Mouse (Mus musculus) midbrain, embryonic 10.5 days (tissue): Measurements from ENCODE around the gene Srl. TPM values are rescaled to one million over a fixed set of nuclear protein-coding genes. Genes with fewer than 3 reads are reported as not detected.
"Not testable (repeated sequence)": the region's sequence is repeated elsewhere in the genome, so short reads cannot be mapped to it uniquely, and the experiment has no call there.

Experiments used
- DNase-seq: peaks from one replicate; pipeline ENCODE4 v3.0.0-alpha.2; 2017; ENCODE audit warnings: low spot score
- H3K27ac ChIP-seq: fragments of 300-500 bp; sonication (generic); replicated peaks from 2 replicates; pipeline ENCODE4 v1.5.1; 2016; ENCODE audit warnings: mild to moderate bottlenecking
- H3K27me3 ChIP-seq: fragments of 300-500 bp; sonication (generic); 2 replicates; pipeline ENCODE4 v1.6.1; 2016; ENCODE audit warnings: low read depth, mild to moderate bottlenecking; ENCODE audit not compliant: poor library complexity, severe bottlenecking
- H3K36me3 ChIP-seq: fragments of 300-500 bp; sonication (generic); 2 replicates; pipeline ENCODE4 v1.6.1; 2016; ENCODE audit warnings: mild to moderate bottlenecking, moderate library complexity
- H3K4me1 ChIP-seq: fragments of 300-500 bp; sonication (generic); 2 replicates; pipeline ENCODE4 v1.6.1; 2016
- H3K4me3 ChIP-seq: fragments of 300-500 bp; sonication (generic); 2 replicates; pipeline ENCODE4 v1.5.1; 2016; ENCODE audit warnings: mild to moderate bottlenecking, moderate library complexity
- H3K9me3 ChIP-seq: fragments of 300-500 bp; sonication (generic); replicated peaks from 2 replicates; pipeline ENCODE4 v1.6.1; 2016; ENCODE audit warnings: mild to moderate bottlenecking
- WGBS: fragments of 180-500 bp; shearing (Covaris S2); methylation state at CpG from one replicate; pipeline ENCODE4 v1.1.7; 2016; 5-methylcytosine and 5-hydroxymethylcytosine counted together
- polyA plus RNA-seq: library from polyadenylated mRNA; unstranded; fragments of >200 nt; fragmentation: Nextera tagmentation; extraction: Ambion mirVana; gene quantifications from 2 replicates; pipeline ENCODE4 v1.2.1, GENCODE M21; 2016

Gene Srl
- polyA plus RNA-seq, 1 experiment from 2014 or later: 21.0 TPM

- WGBS: 72% methylated on average over 10 of the region's 10 CpGs
- DNase-seq, H3K4me1 ChIP-seq: not testable (repeated sequence)
Measured at GRCm38 (mm10) chr16:4474040-4474881, 67.4 kb downstream of the Srl start.

GRCm38 (mm10) chr16:4473231-4473630, 68.4 kb downstream of the Srl start:
- no peak for DNase-seq
- H3K4me1 ChIP-seq: peaks cover 6% of the 10 kb centered on the region
- H3K27me3 ChIP-seq: no peaks in the 10 kb centered on the region
- H3K4me3 ChIP-seq: no peak overlapping the region
- H3K9me3 ChIP-seq: no peaks in the 10 kb centered on the region
- H3K36me3 ChIP-seq: no peaks in the 10 kb centered on the region
- 74% methylated on average over 5 of the region's 5 CpGs for WGBS
- H3K27ac ChIP-seq: no peak overlapping the region

More at GRCm38 (mm10) chr16:4474040-4474881, 67.4 kb downstream of the Srl start:
- not testable (repeated sequence) for H3K36me3 ChIP-seq, H3K9me3 ChIP-seq, H3K27me3 ChIP-seq
- peak overlapping the region; percentile 88 for H3K27ac ChIP-seq
- peak overlapping the region; percentile 63 for H3K4me3 ChIP-seq

DNA sequence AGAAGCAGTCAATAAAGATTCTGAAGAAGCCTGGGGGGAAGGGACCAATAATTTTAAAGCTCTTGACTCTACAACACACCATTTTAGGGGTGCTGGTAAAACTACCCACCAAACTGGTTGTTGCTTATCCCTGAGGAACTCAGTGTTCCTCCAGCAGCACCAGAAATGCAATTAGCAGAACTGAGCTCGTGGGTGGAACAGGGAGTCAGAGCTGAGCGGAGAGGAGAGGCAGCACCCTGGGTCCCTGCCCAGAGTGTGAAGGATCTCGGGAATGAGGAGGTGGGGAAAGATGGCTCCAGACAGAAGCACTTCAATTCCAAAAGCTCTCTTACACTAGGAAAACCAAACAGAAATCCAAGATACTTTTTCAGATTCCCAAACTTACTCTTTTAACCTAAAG, 68.9 kb downstream of the Srl start:
- no peaks in the 10 kb centered on the region for H3K36me3 ChIP-seq
- WGBS: 65% methylated on average over 3 of the region's 3 CpGs
- no peak overlapping the region for H3K27ac ChIP-seq
- H3K27me3 ChIP-seq: no peaks in the 10 kb centered on the region
- no peak overlapping the region for H3K4me3 ChIP-seq
- peaks cover 6% of the 10 kb centered on the region for H3K4me1 ChIP-seq
- no peak for DNase-seq
- no peaks in the 10 kb centered on the region for H3K9me3 ChIP-seq

DNA sequence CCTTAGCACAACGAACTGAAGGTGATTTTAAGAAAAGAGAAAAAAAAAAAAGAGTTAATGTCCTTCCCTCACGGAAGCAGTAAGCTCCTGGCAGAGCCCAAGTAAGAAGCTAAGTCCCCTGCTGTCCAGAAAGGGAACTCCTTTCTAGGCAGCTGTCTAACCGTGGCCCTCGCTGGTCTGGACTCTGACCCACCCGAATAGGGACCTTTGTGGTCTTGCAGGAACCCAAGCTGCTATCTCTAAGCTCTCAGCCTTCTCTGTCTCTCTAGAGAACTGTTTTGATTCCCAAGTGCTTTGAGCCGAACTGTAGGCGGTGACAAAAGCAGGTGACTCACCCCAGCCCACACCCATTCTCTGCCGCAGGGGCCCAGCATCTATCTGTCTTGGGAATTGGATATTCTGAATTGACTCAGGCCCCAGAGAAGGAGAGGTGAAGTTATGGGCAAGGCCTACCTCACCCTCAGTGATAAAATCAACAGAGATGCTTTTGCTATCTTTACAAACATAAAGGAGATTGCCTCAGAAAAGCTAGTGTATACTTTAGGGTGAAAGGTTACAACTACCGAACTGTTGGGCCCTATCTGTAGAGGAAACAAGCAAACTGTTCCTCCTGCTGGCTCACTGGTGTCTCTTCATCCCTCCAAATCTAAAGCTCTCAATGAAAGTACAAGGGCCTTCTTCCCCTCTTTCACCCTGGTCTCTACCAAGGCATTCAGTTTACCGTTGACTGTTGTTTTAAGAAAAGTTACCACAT, 71.8 kb downstream of the Srl start:
- Histone ChIP-seq H3K4me3 (no peak overlapping the region), H3K27ac (no peak overlapping the region), H3K9me3 (no peaks in the 10 kb centered on the region), H3K36me3 (no peaks in the 10 kb centered on the region), H3K4me1 (peaks cover 6% of the 10 kb centered on the region), H3K27me3 (no peaks in the 10 kb centered on the region)
- 72% methylated on average over 10 of the region's 10 CpGs for WGBS
- DNase-seq: no peak

DNA sequence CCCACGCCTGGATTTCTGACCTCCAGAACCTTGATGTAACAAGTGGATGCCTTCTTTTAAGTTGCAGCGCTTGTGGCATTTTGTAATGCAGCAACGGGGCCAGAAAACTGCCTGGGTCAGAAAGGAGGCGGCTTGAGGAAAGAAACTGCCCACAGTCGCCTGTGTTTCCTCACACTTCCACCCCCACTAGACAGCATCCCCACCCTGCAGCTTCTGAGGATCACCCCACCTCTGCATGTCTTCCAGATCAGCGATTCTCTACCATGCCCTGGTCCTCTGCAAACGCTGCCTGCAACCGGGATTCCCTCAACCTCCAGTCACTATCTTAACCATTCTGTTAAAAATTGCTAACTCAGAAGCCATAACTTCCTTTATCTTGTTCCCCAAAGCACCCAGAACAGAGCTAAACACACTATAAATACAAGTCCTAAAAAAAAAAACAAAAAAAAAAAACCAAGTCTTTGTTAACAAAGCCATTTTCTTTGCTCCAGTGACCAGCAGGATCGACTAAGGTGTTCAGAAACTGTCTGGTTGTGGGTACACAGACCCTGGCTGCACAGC, 77.0 kb downstream of the Srl start:
- WGBS: 84% methylated on average over 9 of the region's 9 CpGs
- no peak for DNase-seq
- H3K9me3 ChIP-seq: 0 out of 2 replicates have a peak, but pooled peaks cover 3% of the 10 kb centered on the region
- no peak overlapping the region for H3K4me3 ChIP-seq
- no peaks in the 10 kb centered on the region for H3K27me3 ChIP-seq
- H3K36me3 ChIP-seq: no peaks in the 10 kb centered on the region
- no peak overlapping the region for H3K27ac ChIP-seq
- H3K4me1 ChIP-seq: no peaks in the 10 kb centered on the region

DNA sequence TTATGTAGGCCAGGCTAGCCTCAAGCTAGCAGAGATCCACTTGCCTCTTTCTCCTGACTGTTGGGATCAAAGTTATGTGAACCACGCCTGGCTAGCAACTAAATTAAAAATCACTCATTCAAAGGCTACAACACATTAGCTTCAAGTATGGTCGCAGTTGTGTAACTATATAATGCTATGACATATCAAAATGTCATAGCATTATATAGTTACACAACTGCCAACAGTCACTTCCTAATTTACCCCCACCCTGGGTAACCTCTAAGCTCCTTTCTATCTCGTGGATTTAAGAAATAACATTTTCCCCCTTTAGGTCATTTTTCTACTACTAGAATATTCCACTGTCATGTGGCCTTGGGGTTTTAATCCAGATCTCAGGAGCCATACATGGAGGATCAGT, 83.7 kb downstream of the Srl start:
- no peak overlapping the region for H3K27ac ChIP-seq
- H3K27me3 ChIP-seq: no peaks in the 10 kb centered on the region
- H3K4me3 ChIP-seq: no peak overlapping the region
- H3K36me3 ChIP-seq: no peaks in the 10 kb centered on the region
- 85% methylated on average over 3 of the region's 3 CpGs for WGBS
- 0 out of 2 replicates have a peak, but pooled peaks cover 3% of the 10 kb centered on the region for H3K9me3 ChIP-seq
- H3K4me1 ChIP-seq: no peaks in the 10 kb centered on the region
- DNase-seq: no peak

DNA sequence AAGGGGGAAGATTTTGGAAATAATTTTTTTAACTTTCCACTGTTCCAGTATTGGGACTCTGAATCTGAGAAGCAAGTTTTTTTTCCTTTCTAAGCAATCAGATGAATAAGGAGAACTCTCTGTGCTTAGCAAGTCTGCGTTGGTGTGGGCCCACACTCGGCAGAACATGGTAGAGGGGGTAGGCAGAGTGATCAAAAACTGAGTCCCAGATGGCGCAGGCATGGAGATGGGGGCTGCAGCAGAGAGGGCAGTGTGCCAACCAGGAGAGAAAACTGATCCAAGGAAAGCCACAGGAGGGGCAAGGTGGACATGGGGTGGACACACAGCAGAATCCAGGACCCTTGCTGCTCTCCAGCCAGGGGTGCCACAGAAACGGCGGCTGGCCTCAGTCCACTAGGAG, 85.2 kb downstream of the Srl start:
- no peak for DNase-seq
- 85% methylated on average over 5 of the region's 5 CpGs for WGBS
- 0 out of 2 replicates have a peak, but pooled peaks cover 2% of the 10 kb centered on the region for H3K9me3 ChIP-seq
- H3K27me3 ChIP-seq: no peaks in the 10 kb centered on the region
- H3K27ac ChIP-seq: no peak overlapping the region
- no peaks in the 10 kb centered on the region for H3K36me3 ChIP-seq
- H3K4me3 ChIP-seq: no peak overlapping the region
- H3K4me1 ChIP-seq: no peaks in the 10 kb centered on the region

- no peaks in the 10 kb centered on the region for H3K27me3 ChIP-seq
- 88% methylated on average over 4 of the region's 4 CpGs for WGBS
- no peaks in the 10 kb centered on the region for H3K4me1 ChIP-seq
- H3K4me3 ChIP-seq: no peak overlapping the region
- DNase-seq: no peak
- H3K36me3 ChIP-seq: no peaks in the 10 kb centered on the region
- H3K9me3 ChIP-seq: no peaks in the 10 kb centered on the region
- H3K27ac ChIP-seq: no peak overlapping the region
Measured at GRCm38 (mm10) chr16:4455693-4456092, 85.9 kb downstream of the Srl start.

DNA sequence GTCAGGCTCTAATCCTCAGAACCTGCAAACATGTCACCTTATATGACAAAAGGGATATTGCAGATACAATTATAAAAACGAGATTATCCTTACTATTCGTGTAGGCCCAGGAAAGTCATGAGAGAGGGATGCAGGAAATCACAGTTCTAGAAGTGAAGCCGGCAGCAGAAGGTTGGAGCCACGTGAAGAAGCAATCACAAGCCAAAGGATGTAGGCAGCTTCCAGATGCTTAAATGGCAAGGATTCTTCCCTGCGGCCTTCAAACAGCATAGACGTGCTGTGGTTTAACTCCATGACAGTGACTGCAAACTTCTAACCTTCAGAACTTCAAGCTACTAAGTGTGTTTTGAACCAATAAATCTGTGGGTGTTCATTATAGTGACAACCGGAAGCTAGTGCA, 87.1 kb downstream of the Srl start:
- no peaks in the 10 kb centered on the region for H3K27me3 ChIP-seq
- no peak for DNase-seq
- no peak overlapping the region for H3K27ac ChIP-seq
- no peak overlapping the region for H3K4me3 ChIP-seq
- H3K4me1 ChIP-seq: no peaks in the 10 kb centered on the region
- no peaks in the 10 kb centered on the region for H3K36me3 ChIP-seq
- no peaks in the 10 kb centered on the region for H3K9me3 ChIP-seq
- 89% methylated on average over 7 of the region's 7 CpGs for WGBS

- DNase-seq: no peak
- Histone ChIP-seq H3K27me3 (no peaks in the 10 kb centered on the region), H3K27ac (no peak overlapping the region), H3K9me3 (no peaks in the 10 kb centered on the region), H3K4me1 (no peaks in the 10 kb centered on the region), H3K36me3 (no peaks in the 10 kb centered on the region), H3K4me3 (no peak overlapping the region)
- WGBS: 90% methylated on average over 6 of the region's 6 CpGs
Measured at GRCm38 (mm10) chr16:4449418-4449817, 92.2 kb downstream of the Srl start.

GRCm38 (mm10) chr16:4448235-4448634, 93.4 kb downstream of the Srl start:
- Histone ChIP-seq H3K36me3 (no peaks in the 10 kb centered on the region), H3K9me3 (no peaks in the 10 kb centered on the region), H3K4me3 (no peak overlapping the region), H3K27ac (no peak overlapping the region), H3K4me1 (no peaks in the 10 kb centered on the region), H3K27me3 (no peaks in the 10 kb centered on the region)
- DNase-seq: no peak
- 60% methylated on average over 9 of the region's 9 CpGs for WGBS

- 78% methylated on average over 4 of the region's 4 CpGs for WGBS
- H3K27me3 ChIP-seq: no peaks in the 10 kb centered on the region
Measured at GRCm38 (mm10) chr16:4446395-4446794, 95.2 kb downstream of the Srl start.

GRCm38 (mm10) chr16:4444378-4444777, 97.2 kb downstream of the Srl start:
- no peaks in the 10 kb centered on the region for H3K36me3 ChIP-seq
- H3K27ac ChIP-seq: no peak overlapping the region
- H3K9me3 ChIP-seq: no peaks in the 10 kb centered on the region
- H3K4me1 ChIP-seq: no peaks in the 10 kb centered on the region
- H3K27me3 ChIP-seq: no peaks in the 10 kb centered on the region
- DNase-seq: no peak
- WGBS: 91% methylated on average over 1 of the region's 1 CpGs
- no peak overlapping the region for H3K4me3 ChIP-seq

More at GRCm38 (mm10) chr16:4446395-4446794, 95.2 kb downstream of the Srl start:
- Histone ChIP-seq H3K9me3 (no peaks in the 10 kb centered on the region), H3K36me3 (no peaks in the 10 kb centered on the region), H3K4me3 (no peak overlapping the region), H3K27ac (no peak overlapping the region), H3K4me1 (no peaks in the 10 kb centered on the region)
- DNase-seq: no peak
